Mouse (Mus musculus) forebrain, embryonic 11.5 days (tissue): Measurements from ENCODE around the gene Mttp. TPM values are rescaled to one million over a fixed set of nuclear protein-coding genes. Genes with fewer than 3 reads are reported as not detected.

Source experiments
- ATAC-seq: fragments of 200-750 bp; cut with Nextera tagmentation; replicated peaks from 2 replicates; pipeline ENCODE4 v1.8.0; 2017; ENCODE audit warnings: moderate TSS enrichment; ENCODE audit not compliant: low FRiP score
- DNase-seq: peaks from one replicate; pipeline ENCODE4 v3.0.0-alpha.2; 2017; ENCODE audit warnings: low spot score
- H3K27ac ChIP-seq: fragments of 300-500 bp; sonication (generic); 2 replicates; pipeline ENCODE4 v1.5.1; 2014; ENCODE audit warnings: low read depth, low read length
- H3K27me3 ChIP-seq: fragments of 300-500 bp; sonication (generic); 2 replicates; pipeline ENCODE4 v1.6.1; 2014; ENCODE audit warnings: mild to moderate bottlenecking, low read length, mixed read lengths; ENCODE audit not compliant: control insufficient read depth, insufficient read depth
- H3K36me3 ChIP-seq: fragments of 300-500 bp; sonication (generic); 2 replicates; pipeline ENCODE4 v1.6.1; 2014; ENCODE audit warnings: mild to moderate bottlenecking, low read length, moderate library complexity, mixed read lengths; ENCODE audit not compliant: control insufficient read depth, insufficient read depth
- H3K4me1 ChIP-seq: fragments of 300-500 bp; sonication (generic); replicated peaks from 2 replicates; pipeline ENCODE4 v1.6.1; 2014; ENCODE audit warnings: low read length, mixed read lengths; ENCODE audit not compliant: control insufficient read depth, insufficient read depth
- H3K4me2 ChIP-seq: fragments of 300-500 bp; sonication (generic); 2 replicates; pipeline ENCODE4 v1.6.1; 2014; ENCODE audit warnings: low read depth, mild to moderate bottlenecking, low read length, moderate library complexity, mixed read lengths; ENCODE audit not compliant: severe bottlenecking
- H3K4me3 ChIP-seq: fragments of 300-500 bp; sonication (generic); 2 replicates; pipeline ENCODE4 v1.5.1; 2014; ENCODE audit warnings: low read depth, low read length
- H3K9ac ChIP-seq: fragments of 300-500 bp; sonication (generic); 2 replicates; pipeline ENCODE4 v1.6.1; 2014; ENCODE audit warnings: low read length
- H3K9me3 ChIP-seq: fragments of 300-500 bp; sonication (generic); 2 replicates; pipeline ENCODE4 v1.6.1; 2016; ENCODE audit warnings: low read length, mixed read lengths; ENCODE audit not compliant: control insufficient read depth
- WGBS: fragments of 180-500 bp; shearing (Covaris S2); extraction: QIAGEN DNeasy Blood & Tissue Kit; methylation state at CpG from one replicate; pipeline ENCODE4 v1.1.7; 2014; 5-methylcytosine and 5-hydroxymethylcytosine counted together
- polyA plus RNA-seq: library from polyadenylated mRNA; unstranded; fragments of >200 nt; fragmentation: Nextera tagmentation; extraction: Ambion mirVana; gene quantifications from 2 replicates; pipeline ENCODE4 v1.2.1, GENCODE M21; 2014

Gene Mttp
- polyA plus RNA-seq, 1 experiment from 2014 or later, result 12.5 TPM

DNA sequence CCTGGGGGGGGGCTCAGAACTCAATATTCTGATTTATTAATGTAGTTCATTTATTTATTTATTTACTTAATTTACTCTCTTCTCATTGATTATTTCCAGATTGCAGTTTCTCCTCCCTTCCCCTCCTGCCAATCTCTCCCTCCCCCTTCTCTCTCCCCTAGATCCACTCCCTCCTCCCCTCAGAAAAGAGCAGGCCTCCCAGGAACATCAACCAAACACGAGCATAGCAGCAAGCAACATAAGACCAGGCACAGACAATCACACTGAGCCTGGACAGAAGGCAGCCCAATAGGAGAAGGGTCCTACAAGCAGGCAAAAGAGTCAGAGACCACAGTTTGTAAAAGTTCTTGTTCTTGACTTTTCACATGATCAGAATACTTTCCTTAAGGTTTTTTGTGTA is 73.8 kb downstream of the Mttp start:
- DNase-seq (no peak), ATAC-seq (no peak)
- Histone ChIP-seq H3K4me1 (no peaks in the 10 kb centered on the region; the same call in 1 of the 2 replicates), H3K9me3 (no peaks in the 10 kb centered on the region), H3K4me2 (no peak overlapping the region), H3K27ac (no peak overlapping the region), H3K9ac (no peak overlapping the region), H3K36me3 (no peaks in the 10 kb centered on the region), H3K27me3 (no peaks in the 10 kb centered on the region), H3K4me3 (no peak overlapping the region)
- 13% methylated on average over 1 of the region's 1 CpGs for WGBS

DNA sequence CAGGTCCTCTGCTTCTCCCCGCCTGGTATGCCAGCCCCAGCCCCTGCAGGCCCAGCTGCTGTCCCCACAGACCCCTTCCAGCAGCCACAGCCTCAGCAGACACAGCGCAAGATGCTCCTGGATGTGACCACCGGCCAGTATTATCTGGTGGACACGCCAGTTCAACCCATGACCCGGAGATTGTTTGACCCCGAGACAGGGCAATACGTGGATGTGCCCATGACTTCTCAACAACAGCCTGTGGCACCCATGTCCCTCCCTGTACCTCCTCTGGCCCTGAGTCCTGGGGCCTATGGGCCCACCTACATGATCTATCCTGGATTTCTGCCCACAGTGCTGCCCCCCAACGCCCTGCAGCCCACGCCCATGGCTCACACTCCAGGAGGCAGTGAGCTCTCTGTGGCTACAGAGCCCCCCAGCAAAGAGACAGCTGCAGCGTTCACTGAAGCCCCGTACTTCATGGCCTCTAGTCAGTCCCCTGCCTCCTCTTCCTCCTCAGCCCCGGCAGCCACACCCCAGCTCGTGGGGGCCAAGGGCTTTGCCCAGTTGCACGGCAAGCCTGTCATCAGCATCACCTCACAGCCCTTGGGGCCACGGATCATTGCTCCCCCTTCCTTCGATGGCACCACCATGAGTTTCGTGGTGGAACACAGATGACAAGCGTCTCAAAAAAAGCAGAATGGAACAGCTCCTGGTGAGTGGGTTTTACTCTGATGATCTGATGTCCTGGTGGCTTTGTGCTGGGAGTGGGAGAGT is 74.8 kb downstream of the Mttp start:
- Histone ChIP-seq H3K27ac (no peak overlapping the region), H3K4me3 (no peak overlapping the region), H3K4me1 (no peaks in the 10 kb centered on the region; the same call in 1 of the 2 replicates), H3K36me3 (no peaks in the 10 kb centered on the region), H3K27me3 (no peaks in the 10 kb centered on the region), H3K4me2 (no peak overlapping the region), H3K9me3 (no peaks in the 10 kb centered on the region), H3K9ac (no peak overlapping the region)
- 73% methylated on average over 18 of the region's 18 CpGs for WGBS
- DNase-seq (no peak), ATAC-seq (no peak)

DNA sequence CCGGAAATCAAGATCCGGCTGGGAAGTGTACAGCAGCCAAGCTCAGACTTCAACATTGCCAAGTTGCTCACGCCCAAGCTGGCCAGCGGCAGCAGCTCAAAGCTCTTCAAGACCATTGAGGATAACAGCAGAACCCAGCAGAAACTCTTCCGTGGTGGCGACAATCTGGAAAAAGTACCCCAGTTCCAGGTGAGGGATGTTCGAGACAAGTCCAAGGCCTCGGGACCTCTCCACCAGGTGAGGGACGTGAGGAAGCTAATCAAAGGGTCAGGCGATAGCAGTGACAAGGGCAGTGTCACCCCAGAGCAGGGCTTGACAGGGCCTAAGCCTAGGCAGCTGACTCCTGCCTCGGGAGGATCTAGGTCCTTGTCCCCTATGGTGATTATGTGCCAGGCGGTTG is 76.7 kb downstream of the Mttp start:
- Histone ChIP-seq H3K4me2 (no peak overlapping the region), H3K4me3 (no peak overlapping the region), H3K9me3 (no peaks in the 10 kb centered on the region), H3K4me1 (no peaks in the 10 kb centered on the region; the same call in 1 of the 2 replicates), H3K36me3 (no peaks in the 10 kb centered on the region), H3K9ac (no peak overlapping the region), H3K27me3 (no peaks in the 10 kb centered on the region), H3K27ac (no peak overlapping the region)
- 93% methylated on average over 12 of the region's 12 CpGs for WGBS
- DNase-seq (no peak), ATAC-seq (no peak)

DNA sequence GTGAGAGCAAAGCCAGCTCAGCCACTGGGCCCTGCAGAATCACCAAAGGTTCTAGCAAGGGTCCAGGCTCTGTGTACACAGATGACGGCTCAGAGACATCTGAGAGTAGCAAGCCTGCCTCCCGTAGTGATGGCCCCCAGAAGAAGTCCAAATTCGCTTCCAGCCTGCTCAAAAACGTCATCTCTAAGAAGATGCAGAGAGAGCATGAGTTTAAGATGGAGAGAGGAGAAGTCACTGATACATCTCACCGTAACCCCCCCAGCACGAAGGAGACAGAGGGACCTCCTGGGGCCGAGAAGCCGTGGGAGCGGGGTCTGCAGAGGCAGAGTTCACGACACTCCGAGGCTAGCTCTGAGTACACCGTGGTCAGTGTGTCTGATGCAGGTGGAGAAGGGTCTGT is 77.5 kb downstream of the Mttp start, which contains the start of gene Gm5105:
TSS of gene Gm5105 (minus strand) at position 101 of the 400 bp plus-strand sequence.
- H3K4me3 ChIP-seq, result no peak within 1 kb of the TSS
- WGBS, result 93% methylated on average over 12 of the region's 12 CpGs
- H3K9ac ChIP-seq, result no peak within 1 kb of the TSS
- H3K27me3 ChIP-seq, result no peaks in the 10 kb centered on the region
- H3K36me3 ChIP-seq, result no peaks in the 10 kb centered on the region
- no peaks in the 10 kb centered on the region for H3K9me3 ChIP-seq
- DNase-seq, result no peak
- H3K27ac ChIP-seq, result no peak within 1 kb of the TSS
- H3K4me1 ChIP-seq, result no peaks in the 10 kb centered on the region; the same call in 1 of the 2 replicates
- no peak within 1 kb of the TSS for H3K4me2 ChIP-seq
- ATAC-seq, result no peak

DNA sequence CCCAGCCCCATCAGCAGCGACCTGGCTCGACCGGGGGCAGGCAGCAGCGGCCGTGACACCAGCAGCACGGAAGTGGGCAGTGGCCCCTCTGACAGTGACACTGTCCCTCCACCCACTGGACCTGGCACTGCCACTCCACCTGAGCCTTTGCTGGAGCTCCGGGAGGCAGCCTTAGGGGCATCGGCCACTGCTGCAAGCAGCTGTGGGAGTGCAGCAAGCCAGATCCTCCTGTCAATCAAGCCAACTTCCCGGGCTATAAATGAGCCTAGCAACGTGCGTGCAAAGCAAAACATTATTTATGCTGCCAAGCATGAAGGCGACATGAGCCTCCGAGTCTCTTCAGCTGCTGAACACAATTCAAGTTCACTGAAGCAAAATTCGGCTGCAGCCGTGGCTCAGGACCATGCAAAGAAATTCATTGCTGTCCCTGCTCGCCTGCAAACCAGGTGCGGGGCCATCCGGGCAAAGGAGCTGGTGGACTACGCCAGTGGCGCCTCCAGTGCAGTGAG is 78.4 kb downstream of the Mttp start:
- H3K9me3 ChIP-seq, result no peaks in the 10 kb centered on the region
- no peaks in the 10 kb centered on the region; the same call in 1 of the 2 replicates for H3K4me1 ChIP-seq
- no peaks in the 10 kb centered on the region for H3K27me3 ChIP-seq
- H3K4me2 ChIP-seq, result no peak overlapping the region
- no peak overlapping the region for H3K9ac ChIP-seq
- ATAC-seq (0 out of 2 replicates have a peak, but pooled peaks have one; percentile 21), DNase-seq (no peak)
- no peak overlapping the region for H3K4me3 ChIP-seq
- WGBS, result 84% methylated on average over 20 of the region's 20 CpGs
- H3K27ac ChIP-seq, result no peak overlapping the region
- no peaks in the 10 kb centered on the region for H3K36me3 ChIP-seq

DNA sequence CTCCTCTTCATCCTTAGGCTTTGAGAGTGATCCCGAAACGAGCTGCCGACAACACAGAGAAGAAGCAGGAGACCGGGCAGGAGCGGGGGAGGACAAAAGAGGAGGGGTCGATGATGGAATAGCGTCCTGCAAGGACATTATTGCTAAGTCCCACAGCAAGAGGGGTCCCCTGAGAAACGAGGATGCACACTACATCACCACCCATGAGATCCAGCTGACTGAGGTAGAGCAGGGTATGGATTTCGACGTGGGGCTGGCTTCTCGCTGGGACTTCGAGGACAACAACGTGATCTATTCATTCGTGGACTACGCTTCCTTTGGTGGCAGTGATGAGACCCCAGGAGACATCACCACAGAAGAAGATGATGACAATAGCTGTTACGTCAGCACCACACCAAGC is 78.8 kb downstream of the Mttp start:
- DNase-seq (no peak), ATAC-seq (no peak)
- no peaks in the 10 kb centered on the region for H3K27me3 ChIP-seq
- no peaks in the 10 kb centered on the region for H3K36me3 ChIP-seq
- whole genome bisulfite sequencing, result 87% methylated on average over 16 of the region's 16 CpGs
- no peaks in the 10 kb centered on the region for H3K9me3 ChIP-seq
- H3K4me3 ChIP-seq, result no peak overlapping the region
- no peak overlapping the region for H3K27ac ChIP-seq
- no peak overlapping the region for H3K9ac ChIP-seq
- no peaks in the 10 kb centered on the region; the same call in 1 of the 2 replicates for H3K4me1 ChIP-seq
- no peak overlapping the region for H3K4me2 ChIP-seq

DNA sequence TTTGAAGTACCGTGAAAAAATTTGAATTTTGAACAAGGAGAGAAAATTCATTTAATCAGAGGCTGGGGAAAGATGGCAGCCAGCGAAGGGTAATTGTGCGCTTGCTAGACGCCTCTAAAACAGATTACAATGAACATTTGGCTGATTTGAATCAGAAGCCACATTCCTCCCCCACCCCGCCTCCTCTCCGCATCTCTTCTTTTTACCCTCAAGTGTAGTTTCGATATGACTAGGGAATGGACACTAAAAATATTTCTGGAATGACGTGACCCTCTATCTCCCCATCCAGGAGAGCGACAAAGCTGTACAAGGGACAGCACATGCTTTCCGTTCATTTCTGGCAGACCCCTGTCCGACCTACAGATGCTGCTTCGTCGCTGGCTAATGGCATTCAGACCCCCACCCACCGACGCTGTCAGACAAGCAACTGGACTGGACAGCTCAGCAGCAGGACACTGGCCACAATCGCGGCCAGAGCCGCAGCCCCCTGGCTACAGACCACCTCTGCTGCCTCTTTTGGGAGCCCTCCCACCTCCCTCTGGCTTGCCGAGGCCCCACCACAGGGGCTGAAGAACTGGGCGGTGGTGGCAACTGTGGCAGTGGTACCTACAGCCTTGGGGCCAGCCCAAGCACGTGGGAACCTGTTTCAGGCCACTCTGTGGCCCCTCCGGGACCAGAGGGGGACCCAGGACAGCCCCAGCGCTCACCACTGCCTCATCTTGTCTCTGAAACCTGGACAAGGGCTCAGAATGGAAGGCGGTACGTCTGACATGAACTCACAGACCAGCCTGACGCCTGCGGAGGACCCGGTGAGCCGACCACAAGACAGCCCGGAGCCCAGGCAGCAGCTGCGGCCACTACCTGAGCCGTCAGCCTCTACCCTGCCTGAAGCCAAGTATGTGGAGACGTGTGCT is 79.8 kb downstream of the Mttp start, which contains the start of gene 1110002E22Rik:
TSS of gene 1110002E22Rik (plus strand) at position 321 of the 914 bp plus-strand sequence.
- no peaks in the 10 kb centered on the region for H3K27me3 ChIP-seq
- no peak for DNase-seq
- WGBS, result 82% methylated on average over 32 of the region's 33 CpGs
- no peaks in the 10 kb centered on the region for H3K36me3 ChIP-seq
- no peak for ATAC-seq
- no peak within 1 kb of the TSS for H3K4me3 ChIP-seq
- H3K4me2 ChIP-seq, result no peak within 1 kb of the TSS
- H3K4me1 ChIP-seq, result no peaks in the 10 kb centered on the region
- H3K9me3 ChIP-seq, result no peaks in the 10 kb centered on the region
- H3K9ac ChIP-seq, result no peak within 1 kb of the TSS
- H3K27ac ChIP-seq, result no peak within 1 kb of the TSS

DNA sequence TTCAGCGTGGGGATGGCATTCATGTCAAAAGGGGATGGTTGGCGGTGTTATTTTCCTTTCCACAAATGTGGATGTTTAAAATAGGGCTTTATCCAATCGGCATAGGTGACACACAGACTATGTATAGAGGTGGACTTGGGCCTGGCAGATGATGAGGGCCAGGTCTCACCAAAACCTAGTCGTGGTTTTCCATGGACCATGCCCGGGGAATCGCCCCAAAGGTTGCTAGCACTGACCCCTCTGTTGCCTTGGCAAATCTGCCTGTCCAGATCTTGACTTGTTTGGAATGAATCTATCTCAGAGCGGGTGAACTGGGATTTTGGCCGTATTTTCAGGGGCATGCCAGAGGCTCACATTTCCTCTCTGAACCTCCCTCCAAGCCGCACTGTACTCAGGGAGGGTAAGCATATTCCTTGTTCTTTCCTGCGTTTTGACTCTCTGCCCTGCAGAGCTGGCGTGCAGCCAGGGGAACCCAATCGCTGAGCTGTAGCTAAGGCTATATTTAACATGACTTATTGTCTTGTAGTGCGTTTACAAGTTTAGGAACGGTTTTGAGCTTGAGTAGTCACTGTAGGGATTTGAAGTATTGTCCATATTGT is 80.9 kb downstream of the Mttp start:
- DNase-seq (no peak), ATAC-seq (no peak)
- 78% methylated on average over 14 of the region's 14 CpGs for WGBS

More for the DNA sequence above, 80.9 kb downstream of the Mttp start:
- Histone ChIP-seq H3K4me3 (no peak overlapping the region), H3K4me1 (no peaks in the 10 kb centered on the region), H3K27ac (no peak overlapping the region), H3K9me3 (no peaks in the 10 kb centered on the region), H3K4me2 (no peak overlapping the region), H3K27me3 (no peaks in the 10 kb centered on the region), H3K36me3 (no peaks in the 10 kb centered on the region), H3K9ac (no peak overlapping the region)
